Mouse (Mus musculus): ENCODE measurements at regions not wholly inside any gene's neighbourhood (a gene's known extent, or its start where the extent isn't known, plus 50 kb on each side); places are given as distances from the start of the nearest gene placed in this dataset.

GRCm38 (mm10) chr7:113621316-113621715, 107.7 kb downstream of the Far1 start:
- no peak overlapping the region for H3K27ac ChIP-seq (ENCODE audit: insufficient read depth, low read length)
- DNase-seq (ENCODE audit: low read depth in 1 of 2, low spot score in 2 of 2) = no peak
- H3K4me3 ChIP-seq (ENCODE audit: extremely low read depth, insufficient read depth, insufficient read length) = no peak overlapping the region
- TF ChIP-seq CTCF (IDR thresholded peaks at IDR 0.05; ENCODE audit: extremely low read depth, insufficient read depth, insufficient read length, insufficient replicate concordance) = no peak
- no peak for TF ChIP-seq POLR2A (IDR thresholded peaks at IDR 0.05; ENCODE audit: low read depth, low read length)
- no peaks in the 10 kb centered on the region for H3K27me3 ChIP-seq (ENCODE audit: control insufficient read depth, insufficient read depth, low read length)
- no peaks in the 10 kb centered on the region for H3K4me1 ChIP-seq (ENCODE audit: control insufficient read depth, insufficient read depth, insufficient read length)
- H3K36me3 ChIP-seq (ENCODE audit: control insufficient read depth, insufficient read depth, low read length) = no peaks in the 10 kb centered on the region
- WGBS = 89% methylated on average over 8 of the region's 8 CpGs

- no peaks in the 10 kb centered on the region for H3K4me1 ChIP-seq (ENCODE audit: control insufficient read depth, insufficient read depth, insufficient read length)
- H3K36me3 ChIP-seq (ENCODE audit: control insufficient read depth, insufficient read depth, low read length) = no peaks in the 10 kb centered on the region
- no peak overlapping the region for H3K4me3 ChIP-seq (ENCODE audit: extremely low read depth, insufficient read depth, insufficient read length)
- no peak overlapping the region for H3K27ac ChIP-seq (ENCODE audit: insufficient read depth, low read length)
- WGBS = 11% methylated on average over 13 of the region's 13 CpGs
- TF ChIP-seq POLR2A (IDR thresholded peaks at IDR 0.05; ENCODE audit: low read depth, low read length) = no peak
- no peak for TF ChIP-seq CTCF (IDR thresholded peaks at IDR 0.05; ENCODE audit: extremely low read depth, insufficient read depth, insufficient read length, insufficient replicate concordance)
- no peak for DNase-seq (ENCODE audit: low read depth in 1 of 2, low spot score in 2 of 2)
- H3K27me3 ChIP-seq (ENCODE audit: control insufficient read depth, insufficient read depth, low read length) = no peaks in the 10 kb centered on the region
These were observed 108.4 kb downstream of the Far1 start for GRCm38 (mm10) chr7:113621898-113622510.

- DNase-seq (ENCODE audit: low read depth in 1 of 2, low spot score in 2 of 2) = no peak
- Histone ChIP-seq H3K27me3 (ENCODE audit: control insufficient read depth, insufficient read depth, low read length) (no peaks in the 10 kb centered on the region), H3K36me3 (ENCODE audit: control insufficient read depth, insufficient read depth, low read length) (no peaks in the 10 kb centered on the region), H3K4me1 (ENCODE audit: control insufficient read depth, insufficient read depth, insufficient read length) (no peaks in the 10 kb centered on the region), H3K4me3 (ENCODE audit: extremely low read depth, insufficient read depth, insufficient read length) (no peak overlapping the region), H3K27ac (ENCODE audit: insufficient read depth, low read length) (no peak overlapping the region)
- 88% methylated on average over 4 of the region's 4 CpGs for WGBS
- no peak for TF ChIP-seq POLR2A (IDR thresholded peaks at IDR 0.05; ENCODE audit: low read depth, low read length)
- no peak for TF ChIP-seq CTCF (IDR thresholded peaks at IDR 0.05; ENCODE audit: extremely low read depth, insufficient read depth, insufficient read length, insufficient replicate concordance)
These were observed 109.7 kb downstream of the Far1 start for GRCm38 (mm10) chr7:113623296-113623695.

- no peak overlapping the region for H3K27ac ChIP-seq (ENCODE audit: insufficient read depth, low read length)
- WGBS = 86% methylated on average over 6 of the region's 6 CpGs
- H3K27me3 ChIP-seq (ENCODE audit: control insufficient read depth, insufficient read depth, low read length) = no peaks in the 10 kb centered on the region
- no peak overlapping the region for H3K4me3 ChIP-seq (ENCODE audit: extremely low read depth, insufficient read depth, insufficient read length)
- DNase-seq (ENCODE audit: low read depth in 1 of 2, low spot score in 2 of 2) = no peak
- no peaks in the 10 kb centered on the region for H3K4me1 ChIP-seq (ENCODE audit: control insufficient read depth, insufficient read depth, insufficient read length)
- no peaks in the 10 kb centered on the region for H3K36me3 ChIP-seq (ENCODE audit: control insufficient read depth, insufficient read depth, low read length)
- TF ChIP-seq CTCF (IDR thresholded peaks at IDR 0.05; ENCODE audit: extremely low read depth, insufficient read depth, insufficient read length, insufficient replicate concordance) = no peak
- no peak for TF ChIP-seq POLR2A (IDR thresholded peaks at IDR 0.05; ENCODE audit: low read depth, low read length)
These were observed 110.3 kb downstream of the Far1 start for GRCm38 (mm10) chr7:113623962-113624361.

GRCm38 (mm10) chr7:113626734-113627133, 113.1 kb downstream of the Far1 start:
- no peak for DNase-seq (ENCODE audit: low read depth in 1 of 2, low spot score in 2 of 2)
- Histone ChIP-seq H3K4me3 (ENCODE audit: extremely low read depth, insufficient read depth, insufficient read length) (no peak overlapping the region), H3K4me1 (ENCODE audit: control insufficient read depth, insufficient read depth, insufficient read length) (no peaks in the 10 kb centered on the region), H3K27ac (ENCODE audit: insufficient read depth, low read length) (no peak overlapping the region), H3K27me3 (ENCODE audit: control insufficient read depth, insufficient read depth, low read length) (no peaks in the 10 kb centered on the region), H3K36me3 (ENCODE audit: control insufficient read depth, insufficient read depth, low read length) (no peaks in the 10 kb centered on the region)
- no peak for TF ChIP-seq CTCF (IDR thresholded peaks at IDR 0.05; ENCODE audit: extremely low read depth, insufficient read depth, insufficient read length, insufficient replicate concordance)
- TF ChIP-seq POLR2A (IDR thresholded peaks at IDR 0.05; ENCODE audit: low read depth, low read length) = no peak

DNA sequence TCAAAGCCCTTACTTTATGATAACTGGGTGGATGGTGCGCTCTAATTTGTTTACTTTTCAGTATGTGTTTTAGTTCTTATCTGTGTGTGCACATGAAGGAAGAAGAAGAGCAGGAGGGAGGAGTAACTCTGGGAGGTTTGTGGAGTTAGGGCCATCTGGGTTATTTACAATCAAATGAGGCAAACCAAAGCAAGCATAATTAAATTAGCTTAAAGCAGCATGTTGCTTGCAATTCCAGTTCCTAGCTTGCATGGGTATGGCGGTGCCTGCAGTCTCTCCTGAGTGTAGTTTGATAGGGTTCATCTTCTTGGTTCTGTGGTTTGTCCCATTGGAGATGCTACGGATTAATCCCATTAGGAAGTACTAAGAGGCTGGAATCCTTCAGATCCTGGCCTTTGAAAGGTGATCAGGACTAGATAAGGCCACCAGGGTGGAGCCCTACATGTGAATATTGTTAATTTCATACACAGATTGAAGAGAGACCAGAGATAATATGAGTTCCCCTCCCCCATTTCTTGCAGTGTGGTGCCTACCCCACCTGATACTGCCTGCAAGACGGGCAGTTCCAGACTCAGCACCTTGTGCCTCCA, 123.5 kb downstream of the Far1 start:
- no peak for TF ChIP-seq POLR2A (IDR thresholded peaks at IDR 0.05; ENCODE audit: low read depth, low read length)
- no peak for TF ChIP-seq CTCF (IDR thresholded peaks at IDR 0.05; ENCODE audit: extremely low read depth, insufficient read depth, insufficient read length, insufficient replicate concordance)
- no peaks in the 10 kb centered on the region for H3K27me3 ChIP-seq (ENCODE audit: control insufficient read depth, insufficient read depth, low read length)
- 90% methylated on average over 4 of the region's 4 CpGs for WGBS
- no peak overlapping the region for H3K4me3 ChIP-seq (ENCODE audit: extremely low read depth, insufficient read depth, insufficient read length)
- no peak overlapping the region for H3K27ac ChIP-seq (ENCODE audit: insufficient read depth, low read length)
- H3K4me1 ChIP-seq (ENCODE audit: control insufficient read depth, insufficient read depth, insufficient read length) = no peaks in the 10 kb centered on the region
- no peaks in the 10 kb centered on the region for H3K36me3 ChIP-seq (ENCODE audit: control insufficient read depth, insufficient read depth, low read length)
- DNase-seq (ENCODE audit: low read depth in 1 of 2, low spot score in 2 of 2) = no peak

DNA sequence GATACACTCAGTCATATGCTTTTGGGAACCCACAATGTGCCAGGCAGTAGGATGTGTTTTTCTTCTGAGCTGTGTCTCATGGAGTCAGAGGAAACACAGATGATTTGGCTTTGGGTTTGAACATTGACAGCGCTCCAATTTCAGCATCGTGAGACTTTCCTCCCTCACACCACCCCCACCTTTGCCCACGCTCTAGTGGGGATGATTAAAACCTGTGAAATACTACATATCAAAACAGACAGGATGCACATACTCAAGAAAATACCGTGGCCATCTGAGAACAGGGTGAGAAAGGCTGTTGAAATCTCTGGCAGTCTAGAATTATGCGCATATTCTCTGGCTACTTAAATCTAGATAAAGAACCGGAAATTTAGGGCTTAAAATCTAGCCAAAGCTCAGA, 124.5 kb downstream of the Far1 start:
- Histone ChIP-seq H3K27me3 (ENCODE audit: control insufficient read depth, insufficient read depth, low read length) (no peaks in the 10 kb centered on the region), H3K4me3 (ENCODE audit: extremely low read depth, insufficient read depth, insufficient read length) (no peak overlapping the region), H3K4me1 (ENCODE audit: control insufficient read depth, insufficient read depth, insufficient read length) (no peaks in the 10 kb centered on the region), H3K27ac (ENCODE audit: insufficient read depth, low read length) (no peak overlapping the region), H3K36me3 (ENCODE audit: control insufficient read depth, insufficient read depth, low read length) (no peaks in the 10 kb centered on the region)
- 81% methylated on average over 6 of the region's 6 CpGs for WGBS
- no peak for TF ChIP-seq CTCF (IDR thresholded peaks at IDR 0.05; ENCODE audit: extremely low read depth, insufficient read depth, insufficient read length, insufficient replicate concordance)
- no peak for TF ChIP-seq POLR2A (IDR thresholded peaks at IDR 0.05; ENCODE audit: low read depth, low read length)
- no peak for DNase-seq (ENCODE audit: low read depth in 1 of 2, low spot score in 2 of 2)
